Mouse (Mus musculus) forebrain, embryonic 15.5 days (tissue): Measurements from ENCODE around the gene Ankrd53. TPM values are rescaled to one million over a fixed set of nuclear protein-coding genes. Genes with fewer than 3 reads are reported as not detected.

Experiments
- ATAC-seq: fragments of 200-750 bp; cut with Nextera tagmentation; replicated peaks from 2 replicates; pipeline ENCODE4 v1.8.0; 2017; ENCODE audit warnings: mild to moderate bottlenecking, moderate TSS enrichment, moderate library complexity
- H3K27ac ChIP-seq: fragments of 300-500 bp; sonication (generic); replicated peaks from 2 replicates; pipeline ENCODE4 v1.5.1; 2015; ENCODE audit warnings: mild to moderate bottlenecking, inconsistent platforms
- H3K27me3 ChIP-seq: fragments of 300-500 bp; sonication (generic); 2 replicates; pipeline ENCODE4 v1.6.1; 2015; ENCODE audit warnings: inconsistent platforms
- H3K36me3 ChIP-seq: fragments of 300-500 bp; sonication (generic); 2 replicates; pipeline ENCODE4 v1.6.1; 2015; ENCODE audit warnings: mild to moderate bottlenecking, inconsistent platforms
- H3K4me1 ChIP-seq: fragments of 300-500 bp; sonication (generic); 2 replicates; pipeline ENCODE4 v1.6.1; 2015; ENCODE audit warnings: inconsistent platforms
- H3K4me2 ChIP-seq: fragments of 300-500 bp; sonication (generic); replicated peaks from 2 replicates; pipeline ENCODE4 v1.6.1; 2015; ENCODE audit warnings: mild to moderate bottlenecking, inconsistent platforms
- H3K4me3 ChIP-seq: fragments of 300-500 bp; sonication (generic); 2 replicates; pipeline ENCODE4 v1.5.1; 2015; ENCODE audit warnings: mild to moderate bottlenecking, inconsistent platforms
- H3K9ac ChIP-seq: fragments of 300-500 bp; sonication (generic); replicated peaks from 2 replicates; pipeline ENCODE4 v1.6.1; 2015; ENCODE audit warnings: mild to moderate bottlenecking, inconsistent platforms
- H3K9me3 ChIP-seq: fragments of 300-500 bp; sonication (generic); 2 replicates; pipeline ENCODE4 v1.6.1; 2016; ENCODE audit warnings: inconsistent platforms
- WGBS: fragments of 180-500 bp; shearing (Covaris S2); methylation state at CpG from one replicate; pipeline ENCODE4 v1.1.7; 2015; ENCODE audit warnings: mixed read lengths; 5-methylcytosine and 5-hydroxymethylcytosine counted together
- polyA plus RNA-seq: library from polyadenylated mRNA; unstranded; fragments of >200 nt; fragmentation: Nextera tagmentation; extraction: Ambion mirVana; gene quantifications from 2 replicates; pipeline ENCODE4 v1.2.1, GENCODE M21; 2015

Ankrd53 gene
- polyA plus RNA-seq, 1 experiment from 2014 or later, result 0.19 TPM

GRCm38 (mm10) chr6:83802033-83802432 is 39.6 kb downstream of the Ankrd53 start:
- Histone ChIP-seq H3K4me3 (no peak overlapping the region), H3K27me3 (no peaks in the 10 kb centered on the region), H3K27ac (no peak overlapping the region), H3K4me1 (peaks cover 4% of the 10 kb centered on the region; the same call in 1 of the 2 replicates), H3K9me3 (no peaks in the 10 kb centered on the region), H3K9ac (no peak overlapping the region), H3K36me3 (peaks cover 56% of the 10 kb centered on the region), H3K4me2 (no peak overlapping the region)
- ATAC-seq, result no peak
- 78% methylated on average over 5 of the region's 5 CpGs for WGBS

- WGBS, result 91% methylated on average over 3 of the region's 3 CpGs
- ATAC-seq, result no peak
- Histone ChIP-seq H3K9me3 (no peaks in the 10 kb centered on the region), H3K4me1 (no peaks in the 10 kb centered on the region), H3K27ac (no peak overlapping the region), H3K4me3 (no peak overlapping the region), H3K36me3 (peaks cover 61% of the 10 kb centered on the region), H3K4me2 (no peak overlapping the region), H3K9ac (no peak overlapping the region), H3K27me3 (no peaks in the 10 kb centered on the region)
These were observed 40.4 kb downstream of the Ankrd53 start for GRCm38 (mm10) chr6:83802846-83803245.

GRCm38 (mm10) chr6:83815801-83816200 is 53.4 kb downstream of the Ankrd53 start:
- 94% methylated on average over 3 of the region's 3 CpGs for WGBS
- no peaks in the 10 kb centered on the region for H3K27me3 ChIP-seq
- no peak overlapping the region for H3K27ac ChIP-seq
- peaks cover 31% of the 10 kb centered on the region for H3K36me3 ChIP-seq
- H3K4me1 ChIP-seq, result peaks cover 13% of the 10 kb centered on the region; the same call in 1 of the 2 replicates
- H3K9me3 ChIP-seq, result no peaks in the 10 kb centered on the region
- H3K4me2 ChIP-seq, result no peak overlapping the region
- ATAC-seq, result no peak
- no peak overlapping the region for H3K9ac ChIP-seq
- H3K4me3 ChIP-seq, result no peak overlapping the region

Other genes starting within 250 kb of the Ankrd53 start
- gene Actg2, start 226.4 kb upstream of the Ankrd53 start, polyA plus RNA-seq, result 1.1 TPM in 2 replicates
- 49.6 and 52.4 TPM in 2 replicates for gene Stambp, start 189.9 kb upstream of the Ankrd53 start, polyA plus RNA-seq
- gene Clec4f, start 106.5 kb upstream of the Ankrd53 start, polyA plus RNA-seq, result not detected in 2 replicates
- gene Cd207, start 84.8 kb upstream of the Ankrd53 start, polyA plus RNA-seq, result not detected in 2 replicates
- gene Vax2, start 51.4 kb upstream of the Ankrd53 start, polyA plus RNA-seq, result 0.14 and 0.15 TPM in 2 replicates
- gene Atp6v1b1, start 19.7 kb upstream of the Ankrd53 start, polyA plus RNA-seq, result 0.43 and 0.53 TPM in 2 replicates
- gene Tex261, start 13.2 kb downstream of the Ankrd53 start, polyA plus RNA-seq, result 76.7 and 79.8 TPM in 2 replicates
- 107 and 113 TPM in 2 replicates for gene Nagk, start 32.3 kb downstream of the Ankrd53 start, polyA plus RNA-seq
- 36.5 and 43.0 TPM in 2 replicates for gene Paip2b, start 69.1 kb downstream of the Ankrd53 start, polyA plus RNA-seq
- 88.5 and 90.8 TPM in 2 replicates for gene Zfp638, start 104.5 kb downstream of the Ankrd53 start, polyA plus RNA-seq
- 1.5 and 1.7 TPM in 2 replicates for gene Dysf, start 245.9 kb downstream of the Ankrd53 start, polyA plus RNA-seq